17 mouse cellular contexts compared by ENCODE assay signal in genomic region chr6:67130540-67131301, GRCm38 (mm10).
DNase-seq lines count a peak whose midpoint lies in the region; ATAC-seq and TF ChIP-seq lines count a peak whose summit lies in the region.
"Had no signal": no experiment of that assay in that cellular context is flagged by ENCODE, and none has a peak within 500 bp of the region (broad histone marks: within the 10 kb centered on the region; RNA-seq: fewer than 3 reads in every experiment).

No protein-coding gene starts in this region.

- DNase-seq in embryonic facial prominence, embryonic 11.5 days (ENCODE audit: low spot score), result no peak
- DNase-seq in embryonic facial prominence, embryonic 10.5 days (ENCODE audit: low spot score), result no peak
- no peak for DNase-seq in kidney, postnatal 25 days
- peak; percentile 55 for DNase-seq in R1 (ENCODE audit: low read depth, low spot score)
- no peak for DNase-seq in limb, embryonic 14.5 days (ENCODE audit: low spot score)
- no peak for DNase-seq in forebrain, postnatal 0 days
- DNase-seq: adrenal gland, adult 8-10 months; heart, adult 18-20 months; kidney, adult 2 months; layer of hippocampus, postnatal 36 days had no signal

- no peak for TF ChIP-seq POLR2A in limb, embryonic 14.5 days (IDR thresholded peaks at IDR 0.05; ENCODE audit: borderline replicate concordance, extremely low read depth, insufficient read depth, insufficient read length)

- H3K4me3 ChIP-seq in embryonic facial prominence, embryonic 11.5 days (ENCODE audit: low read depth, low read length), result no peak overlapping the region
- H3K4me3 ChIP-seq in embryonic facial prominence, embryonic 10.5 days, result no peak overlapping the region
- no peak overlapping the region for H3K4me3 ChIP-seq in kidney, embryonic 14.5 days (ENCODE audit: low read length)
- no peak overlapping the region for H3K4me3 ChIP-seq in limb, embryonic 14.5 days (replicated peaks; ENCODE audit: low read length)
- H3K4me3 ChIP-seq in forebrain, postnatal 0 days (ENCODE audit: low read depth, low read length), result no peak overlapping the region
- H3K4me3 ChIP-seq: embryonic facial prominence, embryonic 13.5 days; forebrain, embryonic 12.5 days; midbrain, embryonic 13.5 days had no signal

- H3K36me3 ChIP-seq in embryonic facial prominence, embryonic 11.5 days (replicated peaks; ENCODE audit: control insufficient read depth, insufficient read depth, low read depth, low read length), result no peaks in the 10 kb centered on the region
- no peaks in the 10 kb centered on the region for H3K36me3 ChIP-seq in embryonic facial prominence, embryonic 10.5 days (replicated peaks)
- H3K36me3 ChIP-seq in kidney, embryonic 14.5 days (ENCODE audit: control insufficient read depth, insufficient read depth, low read length), result no peaks in the 10 kb centered on the region
- no peaks in the 10 kb centered on the region for H3K36me3 ChIP-seq in limb, embryonic 14.5 days (ENCODE audit: control insufficient read depth, insufficient read depth, low read length)
- H3K36me3 ChIP-seq in forebrain, postnatal 0 days (ENCODE audit: insufficient read depth), result no peaks in the 10 kb centered on the region
- H3K36me3 ChIP-seq: embryonic facial prominence, embryonic 13.5 days; forebrain, embryonic 12.5 days; midbrain, embryonic 13.5 days had no signal

- peak; percentile 81; the same call in 1 of the 2 replicates for ATAC-seq in embryonic facial prominence, embryonic 11.5 days (replicated peaks; ENCODE audit: insufficient number of reproducible peaks, low FRiP score, low TSS enrichment, low read depth)
- ATAC-seq in kidney, embryonic 14.5 days (ENCODE audit: low FRiP score, low TSS enrichment), result peak; percentile 51; the same call in 1 of the 2 replicates
- peak; percentile 64 for ATAC-seq in limb, embryonic 14.5 days (ENCODE audit: low FRiP score, low read depth)
- no peak for ATAC-seq in forebrain, postnatal 0 days
- ATAC-seq: midbrain, embryonic 13.5 days had no signal

- H3K9me3 ChIP-seq in embryonic facial prominence, embryonic 11.5 days (replicated peaks; ENCODE audit: control insufficient read depth, low read length), result no peaks in the 10 kb centered on the region
- H3K9me3 ChIP-seq in embryonic facial prominence, embryonic 10.5 days, result no peaks in the 10 kb centered on the region
- H3K9me3 ChIP-seq in kidney, embryonic 14.5 days (ENCODE audit: control insufficient read depth, low read length), result no peaks in the 10 kb centered on the region
- H3K9me3 ChIP-seq in limb, embryonic 14.5 days (ENCODE audit: control insufficient read depth, low read length), result 0 out of 2 replicates have a peak, but pooled peaks cover 3% of the 10 kb centered on the region
- H3K9me3 ChIP-seq in forebrain, postnatal 0 days (ENCODE audit: low read length), result no peaks in the 10 kb centered on the region
- H3K9me3 ChIP-seq: embryonic facial prominence, embryonic 13.5 days; forebrain, embryonic 12.5 days; midbrain, embryonic 13.5 days had no signal

- 70% methylated on average over 11 of the region's 11 CpGs for WGBS in embryonic facial prominence, embryonic 11.5 days
- WGBS in embryonic facial prominence, embryonic 10.5 days, result 77% methylated on average over 11 of the region's 11 CpGs
- 64% methylated on average over 11 of the region's 11 CpGs for WGBS in kidney, embryonic 14.5 days
- 66% methylated on average over 11 of the region's 11 CpGs for WGBS in limb, embryonic 14.5 days
- WGBS in forebrain, postnatal 0 days, result 78% methylated on average over 11 of the region's 11 CpGs

- no peak overlapping the region for H3K4me2 ChIP-seq in embryonic facial prominence, embryonic 11.5 days (ENCODE audit: low read depth, low read length)
- H3K4me2 ChIP-seq in kidney, embryonic 14.5 days (replicated peaks; ENCODE audit: low read depth, low read length), result no peak overlapping the region
- H3K4me2 ChIP-seq in limb, embryonic 14.5 days (replicated peaks; ENCODE audit: low read depth, low read length, severe bottlenecking), result no peak overlapping the region
- H3K4me2 ChIP-seq in forebrain, postnatal 0 days (ENCODE audit: low read depth), result no peak overlapping the region
- H3K4me2 ChIP-seq: embryonic facial prominence, embryonic 13.5 days; forebrain, embryonic 12.5 days; midbrain, embryonic 13.5 days had no signal

- no peak overlapping the region for H3K9ac ChIP-seq in embryonic facial prominence, embryonic 11.5 days (replicated peaks; ENCODE audit: low read length)
- H3K9ac ChIP-seq in kidney, embryonic 14.5 days (ENCODE audit: low read depth, low read length), result no peak overlapping the region
- no peak overlapping the region for H3K9ac ChIP-seq in limb, embryonic 14.5 days (ENCODE audit: low read depth, low read length, severe bottlenecking)
- H3K9ac ChIP-seq in forebrain, postnatal 0 days, result no peak overlapping the region
- H3K9ac ChIP-seq: embryonic facial prominence, embryonic 13.5 days; forebrain, embryonic 12.5 days; liver, embryonic 14.5 days; midbrain, embryonic 13.5 days had no signal

- H3K27me3 ChIP-seq in embryonic facial prominence, embryonic 11.5 days (ENCODE audit: control insufficient read depth, insufficient read depth, low read length), result no peaks in the 10 kb centered on the region
- no peaks in the 10 kb centered on the region for H3K27me3 ChIP-seq in embryonic facial prominence, embryonic 10.5 days (replicated peaks; ENCODE audit: low read depth, poor library complexity, severe bottlenecking)
- no peaks in the 10 kb centered on the region for H3K27me3 ChIP-seq in kidney, embryonic 14.5 days (ENCODE audit: control insufficient read depth, insufficient read depth, low read length)
- no peaks in the 10 kb centered on the region for H3K27me3 ChIP-seq in limb, embryonic 14.5 days (ENCODE audit: control insufficient read depth, insufficient read depth, low read length)
- H3K27me3 ChIP-seq in forebrain, postnatal 0 days (ENCODE audit: insufficient read depth, low read length), result no peaks in the 10 kb centered on the region
- H3K27me3 ChIP-seq: CH12.LX; embryonic facial prominence, embryonic 13.5 days; forebrain, embryonic 12.5 days; midbrain, embryonic 13.5 days had no signal

- no peak overlapping the region for H3K27ac ChIP-seq in embryonic facial prominence, embryonic 11.5 days (replicated peaks; ENCODE audit: low read depth, low read length)
- H3K27ac ChIP-seq in embryonic facial prominence, embryonic 10.5 days (replicated peaks), result no peak overlapping the region
- H3K27ac ChIP-seq in kidney, embryonic 14.5 days (ENCODE audit: low read depth, low read length), result no peak overlapping the region
- no peak overlapping the region for H3K27ac ChIP-seq in limb, embryonic 14.5 days (replicated peaks; ENCODE audit: low read depth, low read length)
- H3K27ac ChIP-seq in forebrain, postnatal 0 days (ENCODE audit: low read depth, low read length), result no peak overlapping the region
- H3K27ac ChIP-seq: embryonic facial prominence, embryonic 13.5 days; forebrain, embryonic 12.5 days; liver, embryonic 14.5 days; midbrain, embryonic 13.5 days; stomach, postnatal 0 days had no signal

- H3K4me1 ChIP-seq in embryonic facial prominence, embryonic 11.5 days (ENCODE audit: control insufficient read depth, insufficient read depth, low read length), result no peaks in the 10 kb centered on the region
- peaks cover 13% of the 10 kb centered on the region; the same call in 1 of the 2 replicates for H3K4me1 ChIP-seq in embryonic facial prominence, embryonic 10.5 days
- H3K4me1 ChIP-seq in kidney, embryonic 14.5 days (ENCODE audit: control insufficient read depth, insufficient read depth, low read length), result peaks cover 5% of the 10 kb centered on the region; the same call in 1 of the 2 replicates
- peaks cover 11% of the 10 kb centered on the region; the same call in 1 of the 2 replicates for H3K4me1 ChIP-seq in limb, embryonic 14.5 days (ENCODE audit: control insufficient read depth, insufficient read depth, low read length)
- H3K4me1 ChIP-seq in forebrain, postnatal 0 days (ENCODE audit: insufficient read depth), result no peaks in the 10 kb centered on the region
- H3K4me1 ChIP-seq: midbrain, embryonic 13.5 days had no signal

- no peak for TF ChIP-seq CTCF in forebrain, postnatal 0 days (IDR thresholded peaks at IDR 0.05; ENCODE audit: low read depth)
